Mouse (Mus musculus): ENCODE results near the gene Samd3.

DNA sequence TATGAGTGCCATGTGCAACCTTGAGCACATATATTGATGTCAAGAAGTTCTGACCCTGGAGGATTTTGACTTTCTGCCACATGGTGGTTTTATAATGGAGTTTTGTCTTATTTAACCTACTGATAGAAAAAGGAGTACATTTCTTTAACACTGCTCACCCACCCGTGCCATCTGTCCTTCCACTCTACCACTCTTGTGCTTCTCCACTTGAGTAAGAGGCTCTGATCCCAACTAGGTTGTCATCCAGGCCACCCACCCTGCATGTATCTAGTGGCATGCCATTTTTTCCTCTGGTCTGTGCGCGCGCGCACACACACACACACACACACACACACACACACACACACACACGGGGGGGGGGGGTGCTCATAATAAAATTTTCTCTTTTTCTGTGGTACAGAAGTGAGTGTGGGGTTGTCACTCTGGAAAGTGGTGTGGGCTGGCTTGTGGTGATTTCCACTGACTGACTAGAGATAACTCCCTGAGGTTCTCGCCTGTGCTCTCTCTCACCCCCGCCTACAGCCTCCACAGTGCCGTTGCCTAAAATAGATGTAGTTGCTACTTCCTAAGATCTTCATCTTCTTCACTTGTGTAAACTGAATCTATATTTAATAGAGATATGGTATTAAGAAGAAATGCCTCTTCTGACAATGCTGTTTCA lies 26.7 kb upstream of the Samd3 start:
- TF ChIP-seq POLR2A (IDR thresholded peaks at IDR 0.05; ENCODE audit: insufficient read depth, low read depth, low read length), result no peak
- TF ChIP-seq EP300 (IDR thresholded peaks at IDR 0.05; ENCODE audit: insufficient read depth, low read depth, low read length), result no peak

Data from heart, adult 2 months (tissue).